Mouse (Mus musculus): ENCODE data around the gene Ero1lb.

Ero1lb gene

GRCm38 (mm10) chr13:12565621-12566390, at the start of gene Ero1lb:
Ero1lb (plus strand) TSS chr13:12565874.
- peak; percentile 99 for DNase-seq

DNA sequence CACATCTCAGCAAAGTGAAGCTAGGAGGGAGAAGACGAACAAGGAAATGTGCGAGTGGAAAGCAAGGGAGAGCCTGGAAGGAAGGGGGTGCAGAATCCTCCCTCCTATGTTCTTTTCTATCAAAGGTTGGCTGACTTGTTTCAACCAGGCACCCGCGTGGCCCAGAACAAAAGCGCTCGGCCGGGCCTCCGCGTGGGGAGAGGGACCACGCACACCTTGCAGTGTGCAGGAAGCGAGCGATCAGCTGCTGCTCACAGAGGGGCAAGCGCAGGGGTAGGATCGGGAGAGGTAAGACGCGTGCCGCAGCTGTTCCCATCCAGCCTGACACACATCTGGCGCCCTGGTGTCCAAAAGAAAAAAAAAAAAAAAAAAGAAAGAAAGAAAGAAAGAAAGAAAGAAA, 46.3 kb upstream of the Ero1lb start:
- no peak for DNase-seq

GRCm38 (mm10) chr13:12519955-12520584, 45.6 kb upstream of the Ero1lb start, which contains the start of gene Edaradd:
Edaradd (minus strand) TSS chr13:12520438.
- DNase-seq = no peak

DNA sequence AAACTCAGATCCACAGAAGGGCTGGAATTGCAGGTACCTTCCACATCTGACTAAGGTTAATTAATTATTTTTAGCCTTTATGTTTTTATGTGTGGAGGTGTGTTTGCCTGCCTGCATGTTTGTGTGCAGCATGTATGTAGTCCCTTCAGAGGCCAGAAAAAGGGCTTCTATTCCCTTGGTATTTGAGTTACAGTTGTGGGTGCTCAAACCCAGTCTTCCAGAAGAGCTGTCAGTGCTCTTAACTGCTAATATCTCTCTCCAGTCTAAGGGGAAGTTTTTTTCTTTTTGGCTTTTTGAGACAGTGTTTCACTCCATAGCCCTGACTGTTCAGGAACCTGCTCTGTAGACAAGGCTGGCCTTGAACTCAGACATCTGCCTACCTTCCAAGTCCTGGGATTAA, 43.3 kb upstream of the Ero1lb start:
- no peak for DNase-seq

- DNase-seq = no peak
These were observed 40.0 kb upstream of the Ero1lb start for GRCm38 (mm10) chr13:12525678-12526077.

DNA sequence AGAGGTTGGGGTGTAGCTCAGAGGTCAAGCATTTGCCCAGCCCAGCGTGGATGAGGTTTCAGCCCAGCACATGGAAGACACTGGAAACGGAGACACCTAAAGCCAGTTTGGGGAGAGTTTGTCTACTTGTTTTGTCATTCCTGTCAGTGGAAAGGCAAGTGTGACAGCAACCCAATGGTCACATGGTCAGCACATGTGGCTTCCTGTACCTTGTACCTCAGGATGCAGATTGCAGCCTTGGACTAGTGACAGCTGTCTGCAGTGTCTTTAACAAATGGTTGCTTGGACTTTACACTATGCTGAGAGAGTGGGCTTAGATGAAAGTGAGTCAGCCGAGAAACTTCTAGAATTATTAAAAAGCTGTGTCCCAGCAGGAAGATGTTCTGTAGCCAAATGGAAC, 31.0 kb upstream of the Ero1lb start:
- no peak for DNase-seq

GRCm38 (mm10) chr13:12537971-12538370, 27.7 kb upstream of the Ero1lb start:
- no peak for DNase-seq

GRCm38 (mm10) chr13:12539716-12540115, 26.0 kb upstream of the Ero1lb start:
- DNase-seq = no peak

- DNase-seq = no peak
These were observed 25.6 kb upstream of the Ero1lb start for GRCm38 (mm10) chr13:12540119-12540518.

DNA sequence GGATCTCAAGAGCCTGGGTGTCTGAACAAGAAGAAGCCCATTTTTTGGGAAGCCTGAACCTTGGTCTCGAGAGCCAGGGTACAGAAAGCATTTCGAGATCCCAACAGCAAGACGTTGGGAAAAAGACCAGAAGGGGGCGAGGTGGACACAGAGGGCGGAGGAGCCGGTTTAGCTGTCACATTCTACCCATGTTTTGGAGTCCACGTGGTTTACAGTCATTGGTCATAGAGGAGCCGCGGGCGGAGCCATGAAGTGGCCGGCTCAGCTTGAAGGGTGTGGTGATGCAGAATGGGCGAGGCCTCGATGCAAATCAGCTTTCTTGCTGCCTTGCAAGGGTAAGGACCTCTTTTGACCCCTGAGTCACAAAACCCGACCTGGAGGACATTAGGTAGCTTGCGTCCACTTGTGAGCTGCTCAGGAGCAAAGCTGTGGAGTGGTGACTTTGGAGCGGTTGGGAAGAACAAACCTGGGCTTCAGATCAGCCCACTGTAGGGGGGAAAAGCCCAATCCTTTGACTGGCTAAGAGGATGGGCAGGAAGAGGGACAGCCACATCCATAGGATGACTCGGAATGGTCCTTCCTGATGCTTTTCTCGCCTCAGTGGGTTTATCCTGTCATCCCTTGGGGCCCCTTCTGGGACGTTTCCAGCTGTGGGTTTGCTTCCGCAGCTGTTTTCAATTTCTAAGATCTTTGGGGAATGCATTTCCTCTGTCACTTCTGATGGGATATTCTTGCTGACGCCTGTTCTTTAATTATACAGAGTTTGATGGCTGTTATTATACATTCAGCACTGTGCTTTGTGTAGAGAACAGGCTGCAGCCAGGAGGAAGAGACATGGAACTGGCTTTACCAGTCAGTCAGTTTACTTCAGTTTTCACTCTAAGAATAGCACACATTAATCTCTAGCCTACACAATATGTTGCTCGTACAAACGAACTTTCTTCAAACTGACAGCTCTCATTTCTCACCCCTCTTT, 23.4 kb upstream of the Ero1lb start:
- no peak for DNase-seq

- DNase-seq = no peak
These were observed 22.4 kb upstream of the Ero1lb start for GRCm38 (mm10) chr13:12543246-12543645.

- no peak for DNase-seq
These were observed 21.6 kb upstream of the Ero1lb start for GRCm38 (mm10) chr13:12543880-12544568.

GRCm38 (mm10) chr13:12554211-12554610, 11.5 kb upstream of the Ero1lb start:
- no peak for DNase-seq

DNA sequence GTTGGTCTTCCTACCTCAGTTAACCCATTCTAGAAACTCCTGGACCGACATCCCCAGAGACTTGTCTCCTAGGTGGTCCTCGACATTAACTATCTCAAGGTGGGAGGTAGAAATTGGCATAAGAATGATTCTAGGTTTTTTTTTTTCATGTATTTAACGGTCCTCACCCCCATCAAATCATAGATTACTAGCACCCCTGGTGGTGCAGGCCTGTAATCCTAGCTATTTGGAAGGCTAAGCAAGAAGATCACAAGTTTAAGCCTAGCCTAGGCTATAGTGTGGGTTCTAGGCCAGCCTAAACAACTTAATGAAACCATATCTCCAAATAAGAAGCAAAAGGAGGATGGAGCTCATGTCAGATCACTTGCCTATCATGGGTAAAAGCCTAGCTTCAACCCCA, 6.6 kb upstream of the Ero1lb start:
- no peak for DNase-seq

DNA sequence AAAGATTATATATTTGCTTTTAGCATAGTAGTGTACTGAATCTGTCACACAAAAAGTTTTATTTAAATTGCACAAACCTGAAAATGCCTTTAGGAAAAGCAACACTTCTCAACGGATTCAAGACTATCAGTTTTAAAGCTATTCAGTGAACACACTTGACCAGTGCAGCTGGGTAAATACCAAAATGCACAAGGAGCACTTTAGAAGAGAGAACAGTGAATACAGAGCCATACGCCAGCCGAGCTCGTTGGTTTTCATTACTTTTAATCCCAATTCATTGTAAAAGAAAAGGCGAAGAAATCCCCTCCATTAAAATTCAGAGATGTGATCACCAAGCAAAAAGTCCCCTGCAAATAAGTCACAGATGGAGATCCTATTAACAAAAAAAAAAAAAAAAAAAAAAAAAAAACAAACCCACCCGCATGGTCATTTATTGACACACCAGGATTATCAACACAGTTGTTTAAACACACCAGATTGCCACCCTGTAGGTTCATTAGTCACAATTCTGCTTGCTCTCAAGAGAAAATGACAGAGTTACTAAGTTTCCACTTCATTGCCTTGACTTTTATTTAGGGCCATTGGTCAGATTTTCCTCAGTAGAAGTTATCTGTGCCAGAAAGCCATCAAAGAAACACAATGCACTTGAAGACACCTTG, 6.1 kb upstream of the Ero1lb start:
- no peak for DNase-seq

DNA sequence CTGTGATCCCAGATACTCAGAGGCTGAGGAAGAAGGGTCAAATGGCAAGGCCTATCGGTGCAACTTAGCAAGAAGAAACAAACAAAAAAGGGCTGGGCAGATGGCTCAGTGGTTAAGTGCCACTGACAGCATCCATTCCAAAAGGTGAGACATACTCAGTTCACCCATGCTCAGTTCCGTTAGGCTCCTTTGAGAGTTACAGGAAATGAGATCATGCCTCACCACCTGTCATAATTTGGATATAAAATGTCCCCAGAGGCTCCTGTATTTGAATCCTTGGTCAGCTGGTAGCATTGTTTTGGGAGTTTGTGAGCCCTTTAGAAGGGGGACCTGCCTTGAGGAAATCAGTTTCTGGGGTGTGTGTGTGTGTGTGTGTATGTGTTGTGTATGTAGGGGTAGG, 3.9 kb upstream of the Ero1lb start:
- DNase-seq = no peak

GRCm38 (mm10) chr13:12562256-12562655, 3.4 kb upstream of the Ero1lb start:
- DNase-seq = no peak

DNA sequence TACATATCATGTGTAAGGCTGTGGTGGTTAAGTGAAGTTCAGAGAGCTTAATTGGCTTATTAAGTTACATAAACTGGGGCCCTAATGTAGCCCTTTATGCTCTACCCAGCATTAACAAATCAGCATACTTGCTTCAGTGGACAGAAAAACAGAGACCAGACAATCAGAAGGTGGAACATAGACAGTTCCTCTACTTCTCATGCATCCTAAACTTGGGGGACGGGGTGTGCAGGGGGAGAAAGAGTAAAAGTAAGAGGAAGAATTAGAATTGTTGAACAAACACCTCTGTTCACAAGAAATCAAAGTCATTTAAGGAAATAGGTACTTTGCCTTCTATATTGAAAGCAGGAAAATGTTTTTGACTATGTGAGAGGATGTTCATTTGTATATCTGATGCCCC, 2.3 kb downstream of the Ero1lb start:
- no peak for DNase-seq

DNA sequence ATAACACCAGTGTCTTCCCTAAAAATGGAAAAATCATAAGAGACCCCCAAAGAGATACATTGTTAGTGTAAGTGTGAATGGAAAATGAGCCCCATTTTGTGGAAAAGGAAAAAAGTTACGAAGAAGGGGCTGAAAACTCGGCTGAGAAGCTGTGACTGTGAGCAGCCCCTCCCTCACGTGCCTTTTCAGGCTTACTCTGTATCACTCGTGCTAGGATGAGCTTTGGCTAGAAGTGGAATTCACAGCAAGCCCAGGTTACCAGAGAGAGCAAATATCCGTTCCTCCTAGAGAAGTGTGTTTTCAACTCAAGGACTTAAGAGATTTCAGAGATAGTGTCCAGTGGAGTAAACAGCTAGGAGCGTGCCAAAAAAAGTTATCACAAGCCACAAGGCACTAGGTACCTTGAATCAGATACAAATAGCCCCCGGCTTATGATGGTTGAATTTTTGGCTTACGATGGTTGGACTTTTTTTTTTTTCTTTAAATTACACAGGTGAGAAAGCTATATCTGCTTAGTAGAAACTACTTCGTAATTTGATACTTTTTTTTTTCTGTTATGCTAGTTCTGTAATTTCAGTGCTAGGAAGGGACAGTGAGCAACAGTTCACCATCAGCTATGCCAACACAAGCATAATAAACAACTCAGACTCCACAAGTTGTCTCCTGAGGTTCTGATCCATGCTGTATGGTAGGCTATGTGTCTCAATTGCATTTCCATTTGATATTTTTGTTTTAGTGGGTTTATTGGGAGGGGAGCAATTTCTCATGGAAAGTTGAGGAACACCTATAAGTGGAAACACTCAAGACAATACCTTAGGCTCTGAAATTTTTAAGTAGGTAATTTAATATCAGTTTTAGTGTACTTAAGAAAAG, 3.2 kb downstream of the Ero1lb start:
- no peak for DNase-seq

- DNase-seq = no peak
These were observed 4.1 kb downstream of the Ero1lb start for GRCm38 (mm10) chr13:12569741-12570140.

- DNase-seq = no peak
These were observed 9.4 kb downstream of the Ero1lb start for GRCm38 (mm10) chr13:12574979-12575536.
